In genomic region chr15:102082148-102082547, GRCm38 (mm10) we compare ENCODE assay signal across 15 mouse cellular contexts. TPM values are rescaled to one million over a fixed set of nuclear protein-coding genes. Genes with fewer than 3 reads are reported as not detected.
"Had no signal": no experiment of that assay in that cellular context is flagged by ENCODE, and none has a peak within 500 bp of the region (broad histone marks: within the 10 kb centered on the region; RNA-seq: fewer than 3 reads in every experiment).

No protein-coding gene starts in this region.

- H3K27me3 ChIP-seq: liver, embryonic 13.5 days; lung, embryonic 15.5 days; megakaryocyte, embryonic 14.5 days; midbrain, embryonic 15.5 days; neural tube, embryonic 12.5 days had no signal

- H3K9ac ChIP-seq: liver, embryonic 13.5 days; liver, postnatal 0 days; lung, embryonic 15.5 days; midbrain, embryonic 15.5 days; neural tube, embryonic 12.5 days had no signal

- H3K27ac ChIP-seq: limb, embryonic 10.5 days; liver, embryonic 13.5 days; lung, embryonic 15.5 days; macrophage; midbrain, embryonic 15.5 days; neural tube, embryonic 12.5 days; stomach, postnatal 0 days had no signal

- H3K4me3 ChIP-seq: limb, embryonic 10.5 days; liver, embryonic 13.5 days; lung, embryonic 15.5 days; megakaryocyte, embryonic 14.5 days; midbrain, embryonic 15.5 days; neural tube, embryonic 12.5 days had no signal

- ATAC-seq: hindbrain, embryonic 16.5 days; inflammation-experienced regulatory T-cells, adult 6 months; liver, postnatal 0 days; midbrain, embryonic 15.5 days had no signal

- H3K9me3 ChIP-seq: limb, embryonic 10.5 days; liver, embryonic 13.5 days; lung, embryonic 15.5 days; megakaryocyte, embryonic 14.5 days; midbrain, embryonic 15.5 days; neural tube, embryonic 12.5 days had no signal

- H3K4me2 ChIP-seq: liver, embryonic 13.5 days; lung, embryonic 15.5 days; midbrain, embryonic 11.5 days; midbrain, embryonic 15.5 days; neural tube, embryonic 12.5 days had no signal

- DNase-seq: liver, embryonic 13.5 days; liver, postnatal 0 days; lung, postnatal 14 days; thymus, postnatal 25 days had no signal

- H3K4me1 ChIP-seq: limb, embryonic 10.5 days; lung, embryonic 15.5 days; neural tube, embryonic 12.5 days had no signal

RNA-seq across cellular contexts. Expression of gene Tns2, which starts 18.1 kb away (rescaled TPM):
- total RNA-seq: monocyte, adult 5-6 weeks had no signal

RNA-seq across cellular contexts. Expression of gene Krt18, which starts 54.2 kb away (rescaled TPM):
- polyA plus RNA-seq: macrophage had no signal
